Mouse (Mus musculus) spleen, adult 2 months (tissue): ENCODE data around the gene Brd2.

Experiments used
- CTCF ChIP-seq: fragments of 200-500 bp; IDR thresholded peaks from 2 replicates; pipeline ENCODE4 v1.5.1; 2011; ENCODE audit warnings: mild to moderate bottlenecking, inconsistent platforms; ENCODE audit not compliant: insufficient read depth, insufficient read length, insufficient replicate concordance; ENCODE audit errors: extremely low read depth
- POLR2A ChIP-seq: fragments of 200-500 bp; IDR thresholded peaks from 2 replicates; pipeline ENCODE4 v1.6.1; 2011; ENCODE audit warnings: low read depth, low read length, inconsistent platforms

DNA sequence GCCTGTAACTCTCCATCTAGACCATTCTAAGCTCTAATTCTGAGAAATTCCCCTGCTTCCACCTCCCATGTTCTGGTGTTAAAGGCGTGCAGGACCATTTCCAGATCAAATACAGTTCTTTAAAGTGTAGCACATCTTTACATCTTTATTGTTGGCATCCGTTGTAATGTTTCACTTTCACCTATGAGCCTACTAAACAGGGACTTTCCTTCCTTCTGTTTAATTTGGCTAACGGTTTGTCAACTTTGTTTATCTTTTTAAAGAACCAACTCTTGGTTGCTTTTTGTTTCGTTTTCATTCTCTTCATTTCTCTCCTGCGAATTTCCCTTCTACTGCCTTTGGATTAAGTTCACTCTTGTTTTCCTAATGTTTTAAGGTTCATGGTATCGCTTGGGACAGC lies 19.6 kb downstream of the Brd2 start:
- no peak for TF ChIP-seq POLR2A
- TF ChIP-seq CTCF = no peak
